Mouse (Mus musculus) embryonic facial prominence, embryonic 12.5 days (tissue): ENCODE data around the gene Shld2. TPM values are rescaled to one million over a fixed set of nuclear protein-coding genes. Genes with fewer than 3 reads are reported as not detected.

Source experiments
- ATAC-seq: fragments of 200-750 bp; cut with Nextera tagmentation; 2 replicates; pipeline ENCODE4 v1.8.0; 2017; ENCODE audit not compliant: insufficient number of reproducible peaks, insufficient read depth, low FRiP score, low TSS enrichment
- H3K27ac ChIP-seq: fragments of 300-500 bp; sonication (generic); 2 replicates; pipeline ENCODE4 v1.5.1; 2016; ENCODE audit warnings: mild to moderate bottlenecking
- H3K27me3 ChIP-seq: fragments of 300-500 bp; sonication (generic); 2 replicates; pipeline ENCODE4 v1.6.1; 2016; ENCODE audit warnings: mild to moderate bottlenecking, moderate library complexity
- H3K36me3 ChIP-seq: fragments of 300-500 bp; sonication (generic); 2 replicates; pipeline ENCODE4 v1.6.1; 2016; ENCODE audit warnings: mild to moderate bottlenecking
- H3K4me1 ChIP-seq: fragments of 300-500 bp; sonication (generic); 2 replicates; pipeline ENCODE4 v1.6.1; 2016
- H3K4me2 ChIP-seq: fragments of 300-500 bp; sonication (generic); replicated peaks from 2 replicates; pipeline ENCODE4 v1.6.1; 2016; ENCODE audit warnings: mild to moderate bottlenecking, moderate library complexity
- H3K4me3 ChIP-seq: fragments of 300-500 bp; sonication (generic); 2 replicates; pipeline ENCODE4 v1.5.1; 2016; ENCODE audit warnings: mild to moderate bottlenecking
- H3K9ac ChIP-seq: fragments of 300-500 bp; sonication (generic); 2 replicates; pipeline ENCODE4 v1.6.1; 2016; ENCODE audit warnings: mild to moderate bottlenecking, moderate library complexity
- H3K9me3 ChIP-seq: fragments of 300-500 bp; sonication (generic); 2 replicates; pipeline ENCODE4 v1.6.1; 2016; ENCODE audit warnings: mild to moderate bottlenecking, moderate library complexity
- WGBS: fragments of 180-500 bp; shearing (Covaris S2); methylation state at CpG from one replicate; pipeline ENCODE4 v1.1.7; 2016; 5-methylcytosine and 5-hydroxymethylcytosine counted together
- polyA plus RNA-seq: library from polyadenylated mRNA; unstranded; fragments of >200 nt; fragmentation: Nextera tagmentation; extraction: Ambion mirVana; gene quantifications from 2 replicates; pipeline ENCODE4 v1.2.1, GENCODE M21; 2016

Shld2 gene
- 17.0 and 17.9 TPM in 2 replicates for polyA plus RNA-seq

DNA sequence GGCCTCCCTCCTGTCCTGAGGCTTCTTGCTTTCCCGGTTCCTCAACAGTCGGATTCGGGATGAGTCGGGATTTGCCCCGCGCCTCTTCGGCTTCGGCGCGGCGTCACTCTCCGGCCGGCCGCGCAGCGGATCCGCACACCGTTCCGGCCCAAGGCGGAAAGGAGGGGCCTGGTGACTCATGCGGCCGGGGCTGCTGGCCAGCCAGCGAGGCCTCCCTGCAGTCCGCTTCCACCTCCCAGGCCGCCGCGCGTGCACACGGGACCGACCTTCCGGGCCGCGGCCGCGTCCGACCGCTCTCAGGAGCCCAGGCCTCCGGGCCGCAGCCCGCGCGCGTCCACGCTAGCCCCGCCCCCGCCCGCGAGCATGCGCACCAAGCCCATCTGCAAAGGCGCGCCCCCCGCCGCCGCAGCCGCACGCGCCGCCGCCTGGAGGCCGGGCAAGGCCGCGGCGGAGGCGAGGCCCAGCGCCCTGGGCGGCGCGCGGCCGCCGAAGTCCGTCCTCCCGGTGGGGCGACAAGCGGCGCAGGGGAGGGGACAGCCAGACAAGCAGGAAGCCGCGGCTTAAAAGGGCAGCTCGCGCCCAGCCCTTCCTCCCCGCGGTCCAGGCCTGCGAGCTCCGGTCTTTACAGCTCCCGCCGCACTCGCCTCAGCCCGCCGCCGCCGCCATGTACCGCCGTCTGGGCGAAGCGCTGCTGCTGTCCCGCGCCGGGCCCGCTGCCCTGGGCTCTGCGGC is at the start of gene Shld2, which contains the start of gene Glud1:
TSS of gene Shld2 (minus strand) at position 260 of the 732 bp plus-strand sequence.
TSS of gene Glud1 (plus strand) at position 494 of the 732 bp plus-strand sequence.
- peak within 1 kb of the TSS; percentile 74 for H3K4me2 ChIP-seq
- no peaks in the 10 kb centered on the region for H3K9me3 ChIP-seq
- H3K9ac ChIP-seq, result peak within 1 kb of the TSS; percentile 98
- H3K36me3 ChIP-seq, result no peaks in the 10 kb centered on the region
- peaks cover 15% of the 10 kb centered on the region for H3K4me1 ChIP-seq
- under 1% methylated on average over 70 of the region's 100 CpGs for WGBS
- peak within 1 kb of the TSS; percentile 96 for H3K27ac ChIP-seq
- H3K27me3 ChIP-seq, result no peaks in the 10 kb centered on the region
- peak; percentile 96 for ATAC-seq
- H3K4me3 ChIP-seq, result peak within 1 kb of the TSS; percentile 80

DNA sequence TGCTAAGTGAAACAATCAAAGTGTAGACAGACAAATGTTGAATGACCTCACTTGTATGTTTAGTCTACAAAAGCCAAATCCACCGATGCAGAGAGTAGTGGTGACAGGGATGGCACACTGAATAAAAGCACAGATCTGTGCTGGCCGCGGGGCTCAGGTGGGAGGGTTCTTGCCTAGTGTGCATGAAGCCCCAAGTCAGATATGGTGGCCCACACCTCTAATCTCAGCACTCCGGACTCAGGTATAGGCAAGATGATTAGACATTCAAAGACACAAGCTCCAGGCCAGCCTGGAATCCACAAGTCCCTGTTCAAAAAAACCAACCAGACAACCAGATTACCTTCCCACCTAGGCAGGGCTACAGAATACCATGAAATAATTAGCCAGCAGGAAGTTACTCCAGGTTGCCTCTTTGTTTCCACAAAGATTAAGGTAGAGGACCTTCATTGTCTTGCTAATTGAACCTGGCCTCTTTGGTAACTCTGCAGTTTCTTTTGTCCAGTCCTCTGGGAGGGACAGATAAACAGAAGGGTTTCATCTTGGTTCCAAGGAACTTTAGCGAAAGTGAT is 49.5 kb upstream of the Shld2 start:
- Histone ChIP-seq H3K9ac (no peak overlapping the region), H3K4me3 (no peak overlapping the region), H3K27me3 (peaks cover 17% of the 10 kb centered on the region), H3K4me1 (peaks cover 4% of the 10 kb centered on the region; the same call in 1 of the 2 replicates), H3K9me3 (no peaks in the 10 kb centered on the region), H3K36me3 (no peaks in the 10 kb centered on the region), H3K4me2 (no peak overlapping the region), H3K27ac (no peak overlapping the region)
- ATAC-seq, result no peak
- whole genome bisulfite sequencing, result 46% methylated on average over 5 of the region's 5 CpGs

DNA sequence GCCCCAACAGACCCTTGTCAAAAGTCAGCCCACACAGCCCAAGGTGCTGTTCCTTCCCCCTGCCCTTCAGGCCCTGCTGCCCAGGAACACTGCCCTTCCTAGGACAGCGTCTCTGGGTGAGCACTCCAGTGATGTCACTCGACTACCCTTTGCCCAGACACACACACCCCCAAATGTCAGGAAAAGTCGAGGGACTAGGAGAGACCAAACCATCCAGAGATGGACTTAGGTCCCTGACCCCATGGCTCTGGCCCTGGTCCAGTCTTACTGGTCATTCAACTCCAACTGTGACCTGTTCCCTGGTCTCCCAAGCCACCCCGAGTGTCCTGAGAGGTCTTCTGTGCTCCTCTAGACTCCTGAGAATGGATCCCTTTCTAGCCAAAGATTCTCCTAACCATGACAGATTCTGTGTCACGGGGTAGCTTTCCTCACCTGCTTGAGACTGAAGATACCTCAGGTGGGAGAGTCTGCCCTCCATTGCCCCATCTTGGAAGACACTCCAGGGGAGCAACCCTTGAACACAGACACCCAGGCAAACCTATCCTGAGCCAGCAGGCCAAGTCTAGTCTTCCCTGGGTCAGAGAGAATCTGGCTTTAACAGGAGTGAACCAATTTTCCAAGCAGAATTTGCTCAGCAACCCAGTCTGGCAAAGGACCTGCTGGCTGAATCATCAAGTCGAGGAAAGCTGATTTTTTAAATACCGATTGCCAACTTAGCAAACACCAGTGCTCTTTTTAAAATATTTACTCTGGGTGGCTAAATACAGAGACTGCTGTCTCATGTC is 47.6 kb upstream of the Shld2 start:
- Histone ChIP-seq H3K9me3 (no peaks in the 10 kb centered on the region), H3K27me3 (peaks cover 8% of the 10 kb centered on the region; the same call in 1 of the 2 replicates), H3K27ac (no peak overlapping the region), H3K4me1 (no peaks in the 10 kb centered on the region), H3K9ac (no peak overlapping the region), H3K4me3 (no peak overlapping the region), H3K36me3 (no peaks in the 10 kb centered on the region), H3K4me2 (no peak overlapping the region)
- no peak for ATAC-seq
- 79% methylated on average over 7 of the region's 7 CpGs for WGBS

DNA sequence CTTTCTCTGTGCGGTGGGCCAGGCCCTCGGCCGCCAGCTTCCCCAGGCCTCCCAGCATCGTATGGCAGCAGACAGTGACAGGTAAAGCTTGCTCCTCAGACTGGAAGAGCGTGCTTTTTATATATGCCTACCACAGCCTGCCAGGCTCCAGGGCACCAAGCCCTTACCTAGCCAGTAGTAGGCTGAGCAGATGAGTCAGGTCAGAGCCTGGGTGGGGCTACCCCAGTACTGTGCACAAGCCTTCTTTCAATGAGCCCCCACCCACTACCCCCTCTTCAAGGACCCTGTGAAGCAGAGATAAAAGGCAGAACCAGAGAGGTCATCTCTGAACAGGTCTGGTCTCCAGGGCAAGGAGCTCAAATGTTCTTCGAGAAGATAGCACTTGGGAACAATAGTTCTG is 45.0 kb upstream of the Shld2 start, which contains the start of gene Fam25c:
TSS of gene Fam25c (minus strand) at position 133 of the 400 bp plus-strand sequence.
- Histone ChIP-seq H3K9me3 (no peaks in the 10 kb centered on the region), H3K36me3 (no peaks in the 10 kb centered on the region), H3K9ac (no peak within 1 kb of the TSS), H3K4me2 (no peak within 1 kb of the TSS), H3K4me1 (no peaks in the 10 kb centered on the region), H3K27ac (no peak within 1 kb of the TSS), H3K4me3 (no peak within 1 kb of the TSS), H3K27me3 (no peaks in the 10 kb centered on the region)
- no peak; the same call in 1 of the 2 replicates for ATAC-seq
- 79% methylated on average over 6 of the region's 6 CpGs for WGBS

DNA sequence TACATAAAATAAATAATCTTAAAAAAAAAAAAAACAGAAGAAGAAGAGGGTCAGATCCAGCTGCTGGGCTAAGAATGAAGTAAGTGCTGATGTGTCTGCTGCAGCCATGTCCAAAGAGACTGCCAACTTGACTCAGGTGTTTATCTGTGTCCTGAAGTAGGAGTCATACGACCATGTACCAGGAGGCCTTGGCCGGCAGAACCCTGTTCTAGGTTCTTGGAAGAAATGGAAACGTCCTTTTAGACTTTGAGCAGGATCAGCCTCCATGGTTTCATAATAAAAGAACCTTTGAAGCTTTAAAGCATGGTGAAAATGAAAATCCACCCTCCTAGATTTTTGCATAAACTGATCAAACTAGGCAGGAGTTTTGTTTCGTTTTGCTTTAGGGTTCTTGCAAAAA is 44.2 kb upstream of the Shld2 start:
- Histone ChIP-seq H3K36me3 (no peaks in the 10 kb centered on the region), H3K9ac (no peak overlapping the region), H3K27ac (no peak overlapping the region), H3K4me3 (no peak overlapping the region), H3K4me1 (no peaks in the 10 kb centered on the region), H3K4me2 (no peak overlapping the region), H3K27me3 (no peaks in the 10 kb centered on the region), H3K9me3 (no peaks in the 10 kb centered on the region)
- ATAC-seq, result no peak
- 82% methylated on average over 4 of the region's 4 CpGs for WGBS

DNA sequence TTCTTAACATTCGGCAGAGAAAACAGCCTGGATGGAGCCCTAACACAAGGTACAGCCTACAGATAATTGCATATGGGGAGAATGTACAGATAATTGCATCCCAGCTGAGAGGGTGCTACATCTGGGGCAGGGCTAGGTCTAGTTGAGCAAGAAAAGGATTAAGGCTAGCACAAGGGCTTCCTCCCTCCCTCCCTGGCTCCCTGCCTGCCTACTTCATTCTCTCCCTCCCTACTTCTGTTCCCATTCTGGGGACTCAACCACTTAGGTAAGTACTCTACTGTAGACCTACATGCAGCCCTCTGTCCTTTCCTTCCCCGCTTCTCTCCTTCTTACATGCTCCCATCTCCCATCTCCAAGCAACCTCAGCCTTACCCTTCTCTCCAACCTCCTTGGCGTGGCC is 43.0 kb upstream of the Shld2 start:
- Histone ChIP-seq H3K27me3 (no peaks in the 10 kb centered on the region), H3K4me1 (no peaks in the 10 kb centered on the region), H3K27ac (no peak overlapping the region), H3K4me2 (no peak overlapping the region), H3K9ac (no peak overlapping the region), H3K4me3 (no peak overlapping the region), H3K9me3 (no peaks in the 10 kb centered on the region), H3K36me3 (no peaks in the 10 kb centered on the region)
- 94% methylated on average over 3 of the region's 3 CpGs for WGBS
- no peak for ATAC-seq

DNA sequence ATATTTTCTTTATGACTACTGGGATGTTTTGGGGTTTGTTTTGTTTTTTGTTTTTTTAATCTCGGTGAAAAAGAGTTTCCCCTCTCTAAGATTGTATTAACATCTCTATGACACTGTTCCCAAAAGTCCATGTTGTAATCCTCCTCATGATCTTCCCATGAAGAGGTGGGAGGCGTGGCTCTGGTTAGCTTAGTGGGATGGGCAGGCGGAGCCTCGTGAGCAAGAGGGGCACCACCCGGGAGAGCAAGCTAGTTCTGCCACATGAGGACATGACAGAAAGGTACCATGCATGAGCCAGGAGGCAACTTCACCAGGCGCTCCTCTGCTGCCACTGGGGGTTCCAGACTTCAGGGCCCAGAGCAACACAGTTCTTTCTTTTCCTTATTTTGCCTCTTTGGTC is 42.2 kb upstream of the Shld2 start:
- Histone ChIP-seq H3K4me2 (no peak overlapping the region), H3K9me3 (no peaks in the 10 kb centered on the region), H3K9ac (no peak overlapping the region), H3K36me3 (no peaks in the 10 kb centered on the region), H3K4me3 (no peak overlapping the region), H3K4me1 (no peaks in the 10 kb centered on the region), H3K27me3 (no peaks in the 10 kb centered on the region), H3K27ac (no peak overlapping the region)
- ATAC-seq, result no peak
- 66% methylated on average over 6 of the region's 6 CpGs for WGBS

DNA sequence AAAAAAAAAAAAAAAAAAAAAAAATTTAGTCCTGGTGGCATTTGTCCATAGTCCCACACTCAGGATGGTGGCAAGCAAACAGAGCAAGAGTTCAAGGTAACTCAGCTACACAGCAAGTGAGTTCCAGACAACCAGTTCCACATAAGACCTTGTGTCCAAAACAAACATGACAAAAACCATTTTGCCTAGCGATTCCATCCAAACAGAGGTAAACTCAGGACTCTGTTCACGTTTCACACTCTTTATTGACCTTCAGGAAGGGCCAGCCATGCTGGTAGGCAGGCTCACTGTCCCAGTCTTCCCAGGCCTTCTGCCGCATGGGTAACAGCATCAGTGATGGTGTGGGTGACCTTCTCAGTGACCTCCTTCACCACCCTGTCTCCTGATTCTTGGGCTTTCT is 41.4 kb upstream of the Shld2 start:
- Histone ChIP-seq H3K4me1 (no peaks in the 10 kb centered on the region), H3K4me3 (no peak overlapping the region), H3K9me3 (no peaks in the 10 kb centered on the region), H3K27ac (no peak overlapping the region), H3K27me3 (no peaks in the 10 kb centered on the region), H3K9ac (no peak overlapping the region), H3K36me3 (no peaks in the 10 kb centered on the region), H3K4me2 (no peak overlapping the region)
- no peak for ATAC-seq
- WGBS, result 67% methylated on average over 3 of the region's 3 CpGs

DNA sequence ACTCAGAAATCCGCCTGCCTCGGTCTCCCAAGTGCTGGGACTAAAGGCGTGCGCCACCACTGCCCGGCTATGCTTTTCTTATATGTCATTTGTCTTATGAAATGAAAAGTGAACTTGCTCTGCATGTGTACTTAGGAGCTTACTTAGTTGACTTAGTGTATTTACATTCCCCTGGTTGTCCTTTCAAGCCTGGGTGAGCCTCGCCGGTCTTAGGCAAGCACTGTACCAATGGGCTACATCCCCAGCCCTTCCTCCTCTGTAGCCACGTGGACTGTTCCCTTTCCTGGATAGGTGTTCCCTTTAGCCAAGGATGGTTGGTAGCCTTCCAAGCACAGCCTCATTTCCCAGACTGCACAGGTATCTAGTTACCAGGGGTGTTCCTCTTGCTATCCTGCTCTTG is 38.7 kb upstream of the Shld2 start:
- H3K27me3 ChIP-seq, result no peaks in the 10 kb centered on the region
- no peak overlapping the region for H3K4me2 ChIP-seq
- ATAC-seq, result no peak
- no peak overlapping the region for H3K27ac ChIP-seq
- H3K4me3 ChIP-seq, result no peak overlapping the region
- 86% methylated on average over 8 of the region's 8 CpGs for WGBS
- H3K9me3 ChIP-seq, result no peaks in the 10 kb centered on the region
- 0 out of 2 replicates have a peak, but pooled peaks cover 6% of the 10 kb centered on the region for H3K4me1 ChIP-seq
- peaks cover 5% of the 10 kb centered on the region; the same call in 1 of the 2 replicates for H3K36me3 ChIP-seq
- H3K9ac ChIP-seq, result no peak overlapping the region

DNA sequence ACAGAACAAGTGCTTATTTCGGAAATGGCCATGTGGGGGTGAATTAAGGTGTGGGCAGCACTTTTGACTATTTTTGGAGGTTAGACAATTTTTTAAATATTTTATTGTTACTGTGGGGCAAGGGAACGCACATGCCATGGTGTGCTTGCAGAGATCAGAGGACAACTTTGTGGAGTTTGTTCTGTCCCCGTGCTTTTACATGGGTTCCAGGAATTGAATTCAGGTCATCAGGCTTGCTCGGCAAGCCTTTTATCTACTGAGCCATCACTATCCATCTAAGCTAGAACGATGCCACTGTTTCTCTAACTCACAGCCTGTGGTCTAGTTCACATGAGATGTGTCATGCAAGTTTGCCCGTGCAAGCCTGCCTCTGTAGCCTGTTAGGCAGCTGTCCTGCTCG is 38.0 kb upstream of the Shld2 start:
- no peak overlapping the region for H3K27ac ChIP-seq
- 80% methylated on average over 7 of the region's 7 CpGs for WGBS
- H3K27me3 ChIP-seq, result no peaks in the 10 kb centered on the region
- H3K9me3 ChIP-seq, result no peaks in the 10 kb centered on the region
- no peak overlapping the region for H3K4me2 ChIP-seq
- no peak for ATAC-seq
- H3K36me3 ChIP-seq, result peaks cover 8% of the 10 kb centered on the region
- H3K9ac ChIP-seq, result no peak overlapping the region
- H3K4me1 ChIP-seq, result 0 out of 2 replicates have a peak, but pooled peaks cover 6% of the 10 kb centered on the region
- H3K4me3 ChIP-seq, result no peak overlapping the region

DNA sequence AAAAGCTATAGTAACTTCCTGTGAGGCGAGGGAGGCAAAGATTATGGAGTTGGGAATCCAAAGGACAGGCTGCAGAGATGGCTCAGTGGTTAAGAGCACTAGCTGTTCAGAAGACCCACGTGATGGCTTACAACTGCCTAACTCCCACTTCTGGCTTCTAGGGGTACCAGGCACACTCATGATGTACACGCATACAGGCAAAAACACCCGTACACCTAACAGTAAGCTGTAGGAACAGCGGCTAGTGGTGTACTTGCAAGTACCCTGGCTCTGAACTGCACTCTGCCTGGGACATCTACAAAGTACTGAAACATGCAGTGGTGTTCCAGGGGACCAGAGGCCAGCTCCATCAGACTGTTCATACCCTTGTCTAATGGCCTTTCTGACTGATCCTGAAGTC is 36.8 kb upstream of the Shld2 start:
- no peaks in the 10 kb centered on the region for H3K27me3 ChIP-seq
- H3K9me3 ChIP-seq, result no peaks in the 10 kb centered on the region
- H3K9ac ChIP-seq, result no peak overlapping the region
- H3K27ac ChIP-seq, result no peak overlapping the region
- 0 out of 2 replicates have a peak, but pooled peaks cover 6% of the 10 kb centered on the region for H3K4me1 ChIP-seq
- no peak overlapping the region for H3K4me3 ChIP-seq
- peaks cover 19% of the 10 kb centered on the region for H3K36me3 ChIP-seq
- WGBS, result 91% methylated on average over 5 of the region's 5 CpGs
- ATAC-seq, result no peak
- no peak overlapping the region for H3K4me2 ChIP-seq
